Mouse (Mus musculus): ENCODE data around the gene Cyb5d1.
A peak's percentile ranks its signal among the peaks of the same experiment; 100 is the strongest.
"Not testable (repeated sequence)": the region's sequence is repeated elsewhere in the genome, so short reads cannot be mapped to it uniquely, and the experiment has no call there.

The Cyb5d1 gene

GRCm38 (mm10) chr11:69403691-69404594 is 8.5 kb upstream of the Cyb5d1 start:
- DNase-seq (ENCODE audit: low spot score in 2 of 2) = no peak

- DNase-seq (ENCODE audit: low spot score in 2 of 2) = no peak
Observed at GRCm38 (mm10) chr11:69401987-69402386, 6.6 kb upstream of the Cyb5d1 start.

- DNase-seq (ENCODE audit: low spot score in 2 of 2) = peak; percentile 71 to 81
Observed at GRCm38 (mm10) chr11:69401210-69401637, 5.8 kb upstream of the Cyb5d1 start.

- DNase-seq (ENCODE audit: low spot score in 2 of 2) = no peak
Observed at GRCm38 (mm10) chr11:69400083-69400850, 4.8 kb upstream of the Cyb5d1 start.

- no peak for DNase-seq (ENCODE audit: low spot score in 2 of 2)
Observed at GRCm38 (mm10) chr11:69399201-69400082, 4.0 kb upstream of the Cyb5d1 start.

GRCm38 (mm10) chr11:69398486-69399200 is 3.2 kb upstream of the Cyb5d1 start:
- DNase-seq (ENCODE audit: low spot score in 2 of 2) = no peak

GRCm38 (mm10) chr11:69398059-69398458 is 2.6 kb upstream of the Cyb5d1 start, which contains the start of gene Tmem88:
Gene Tmem88, minus strand, starts transcription at chr11:69398234.
- no peak for DNase-seq (ENCODE audit: low spot score in 2 of 2)

GRCm38 (mm10) chr11:69397581-69398057 is 2.2 kb upstream of the Cyb5d1 start:
- no peak for DNase-seq (ENCODE audit: low spot score in 2 of 2)

GRCm38 (mm10) chr11:69396772-69397171 is 1.3 kb upstream of the Cyb5d1 start:
- no peak for DNase-seq (ENCODE audit: low spot score in 2 of 2)

- DNase-seq (ENCODE audit: low spot score in 2 of 2) = peak; percentile 91 to 95
Observed at GRCm38 (mm10) chr11:69395634-69396373, 373 bp upstream of the Cyb5d1 start.

GRCm38 (mm10) chr11:69394591-69395167 is 752 bp downstream of the Cyb5d1 start:
- DNase-seq (ENCODE audit: low spot score in 2 of 2) = not testable (repeated sequence)

- peak in 1 of 2 experiments; percentile 72 for DNase-seq (ENCODE audit: low spot score in 2 of 2)
Observed at GRCm38 (mm10) chr11:69390400-69391034, 4.9 kb downstream of the Cyb5d1 start.

GRCm38 (mm10) chr11:69389531-69390399 is 5.7 kb downstream of the Cyb5d1 start:
- peak in 1 of 2 experiments; percentile 28 for DNase-seq (ENCODE audit: low spot score in 2 of 2)

- DNase-seq (ENCODE audit: low spot score in 2 of 2) = no peak
Observed at GRCm38 (mm10) chr11:69388680-69389079, 6.8 kb downstream of the Cyb5d1 start.

GRCm38 (mm10) chr11:69386758-69387157 is 8.7 kb downstream of the Cyb5d1 start:
- no peak for DNase-seq (ENCODE audit: low spot score in 2 of 2)

GRCm38 (mm10) chr11:69384979-69385378 is 10.5 kb downstream of the Cyb5d1 start:
- no peak for DNase-seq (ENCODE audit: low spot score in 2 of 2)

- DNase-seq (ENCODE audit: low spot score in 2 of 2) = no peak
Observed at GRCm38 (mm10) chr11:69382478-69383105, 12.8 kb downstream of the Cyb5d1 start.

GRCm38 (mm10) chr11:69381356-69381755 is 14.1 kb downstream of the Cyb5d1 start:
- DNase-seq (ENCODE audit: low spot score in 2 of 2) = no peak

Measured in frontal cortex, postnatal 25 days (tissue).